Mouse (Mus musculus) myocyte (in vitro differentiated cells): ENCODE data around the gene Lgi1.

Source experiments
- E2F4 ChIP-seq: IDR thresholded peaks from one replicate; pipeline ENCODE4 v1.6.1; 2011; ENCODE audit warnings: mild to moderate bottlenecking, control low read depth, moderate library complexity; ENCODE audit not compliant: insufficient read depth
- TCF3 ChIP-seq: IDR thresholded peaks from one replicate; pipeline ENCODE4 v1.6.1; 2011; ENCODE audit warnings: low read depth, control low read depth; ENCODE audit not compliant: insufficient read length

- TF ChIP-seq E2F4 (no peak), TCF3 (no peak)
Observed at GRCm38 (mm10) chr19:38349013-38349341, 84.6 kb downstream of the Lgi1 start.
